Mouse (Mus musculus) cerebral cortex, adult 2 months (tissue): ENCODE results near the gene Olfr1222.

ENCODE experiments used
- WGBS: fragments of 180-500 bp; shearing (Covaris S2); methylation state at CpG from one replicate; pipeline ENCODE4 v1.1.7; 2018; 5-methylcytosine and 5-hydroxymethylcytosine counted together

The Olfr1222 gene

GRCm38 (mm10) chr2:89132954-89133353, at the start of gene Olfr1222:
Gene Olfr1222, minus strand, starts transcription at chr2:89133054.
- 76% methylated on average over 3 of the region's 3 CpGs for WGBS

GRCm38 (mm10) chr2:89174569-89174968, 41.7 kb upstream of the Olfr1222 start, which contains the start of gene Olfr1225:
Gene Olfr1225, minus strand, starts transcription at chr2:89174669.
- 84% methylated on average over 1 of the region's 1 CpGs for WGBS

- WGBS, result 88% methylated on average over 4 of the region's 4 CpGs
Measured at GRCm38 (mm10) chr2:89164711-89165110, 31.9 kb upstream of the Olfr1222 start.

GRCm38 (mm10) chr2:89163991-89164390, 31.1 kb upstream of the Olfr1222 start, which contains the start of gene Olfr1224-ps1:
Gene Olfr1224-ps1, minus strand, starts transcription at chr2:89164091.
- WGBS, result 92% methylated on average over 8 of the region's 8 CpGs

GRCm38 (mm10) chr2:89151460-89151859, 18.6 kb upstream of the Olfr1222 start, which contains the start of gene Olfr1223:
Gene Olfr1223, minus strand, starts transcription at chr2:89151560.
- WGBS, result 84% methylated on average over 1 of the region's 1 CpGs

GRCm38 (mm10) chr2:89117183-89117582, 15.7 kb downstream of the Olfr1222 start, which contains the start of gene Olfr1221:
Gene Olfr1221, minus strand, starts transcription at chr2:89117283.
- 73% methylated on average over 2 of the region's 2 CpGs for WGBS

GRCm38 (mm10) chr2:89106735-89107134, 26.1 kb downstream of the Olfr1222 start, which contains the start of gene Olfr1220:
Gene Olfr1220, minus strand, starts transcription at chr2:89106835.
- WGBS, result 77% methylated on average over 3 of the region's 3 CpGs

- WGBS, result 100% methylated on average over 1 of the region's 1 CpGs
Measured at GRCm38 (mm10) chr2:89093848-89094247, 39.0 kb downstream of the Olfr1222 start.

- WGBS, result 63% methylated on average over 1 of the region's 1 CpGs
Measured at GRCm38 (mm10) chr2:89083413-89083812, 49.4 kb downstream of the Olfr1222 start, which contains the start of gene Olfr1219. Gene Olfr1219, minus strand, starts transcription at chr2:89083513.
